Mouse (Mus musculus): ENCODE results near the gene Zbtb12. TPM values are rescaled to one million over a fixed set of nuclear protein-coding genes. Genes with fewer than 3 reads are reported as not detected.
"Not testable (repeated sequence)": the region's sequence is repeated elsewhere in the genome, so short reads cannot be mapped to it uniquely, and the experiment has no call there.

The Zbtb12 gene
- total RNA-seq, 2 experiments from 2014 or later, result 6.5 to 8.6 TPM

GRCm38 (mm10) chr17:34897373-34898159, 18.3 kb downstream of the Zbtb12 start:
- peak in 1 of 2 experiments; percentile 49 for DNase-seq (ENCODE audit: low spot score in 2 of 2)
- intact Hi-C loops (cut with DNase I), result loop anchor here (5.0 kb wide), 3 partner anchors 55 to 340 kb away; partner anchors contain the start of genes Nfkbil1, Ppt2 and Prrt1

GRCm38 (mm10) chr17:34898160-34898586, 18.9 kb downstream of the Zbtb12 start, which contains the start of the genes C2 and Ehmt2:
C2 (minus strand) TSS chr17:34898265.
Ehmt2 (plus strand) TSS chr17:34898469.
- intact Hi-C loops (cut with DNase I), result loop anchor here (5.0 kb wide), 3 partner anchors 54 to 339 kb away; partner anchors contain the start of genes Nfkbil1, Ppt2 and Prrt1
- peak; percentile 86 to 90 for DNase-seq (ENCODE audit: low spot score in 2 of 2)

GRCm38 (mm10) chr17:34898706-34899052, 19.4 kb downstream of the Zbtb12 start:
- intact Hi-C loops (cut with DNase I), result loop anchor here (5.0 kb wide), 3 partner anchors 54 to 339 kb away; partner anchors contain the start of genes Nfkbil1, Ppt2 and Prrt1
- peak in 1 of 2 experiments; percentile 38 for DNase-seq (ENCODE audit: low spot score in 2 of 2)

GRCm38 (mm10) chr17:34899053-34899889, 20.0 kb downstream of the Zbtb12 start:
- DNase-seq (ENCODE audit: low spot score in 2 of 2), result peak; percentile 39 to 52
- intact Hi-C loops (cut with DNase I), result loop anchor here (5.0 kb wide), 3 partner anchors 53 to 338 kb away; partner anchors contain the start of genes Nfkbil1, Ppt2 and Prrt1

GRCm38 (mm10) chr17:34899890-34900243, 20.6 kb downstream of the Zbtb12 start:
- DNase-seq (ENCODE audit: low spot score in 2 of 2), result no peak
- intact Hi-C loops (cut with DNase I), result loop anchor here (5.0 kb wide), 3 partner anchors 52 to 337 kb away; partner anchors contain the start of genes Nfkbil1, Ppt2 and Prrt1

GRCm38 (mm10) chr17:34900826-34901225, 21.5 kb downstream of the Zbtb12 start:
- DNase-seq (ENCODE audit: low spot score in 2 of 2); intact Hi-C loops (cut with DNase I): not testable (repeated sequence)

GRCm38 (mm10) chr17:34901948-34902347, 22.7 kb downstream of the Zbtb12 start:
- DNase-seq (ENCODE audit: low spot score in 2 of 2); intact Hi-C loops (cut with DNase I): not testable (repeated sequence)

- intact Hi-C loops (cut with DNase I), result no loop called here
- DNase-seq (ENCODE audit: low spot score in 2 of 2), result no peak
Observed at GRCm38 (mm10) chr17:34902895-34903294, 23.6 kb downstream of the Zbtb12 start.

GRCm38 (mm10) chr17:34910982-34911381, 31.7 kb downstream of the Zbtb12 start:
- intact Hi-C loops (cut with DNase I), result loop anchor here (5.0 kb wide), 1 partner anchor 54 kb away; no protein-coding TSS in a partner anchor
- DNase-seq (ENCODE audit: low spot score in 2 of 2), result no peak

- intact Hi-C loops (cut with DNase I), result loop anchor here (5.0 kb wide), 1 partner anchor 55 kb away; no protein-coding TSS in a partner anchor
- DNase-seq (ENCODE audit: low spot score in 2 of 2), result peak; percentile 39 to 47
Observed at GRCm38 (mm10) chr17:34911945-34912351, 32.7 kb downstream of the Zbtb12 start.

GRCm38 (mm10) chr17:34913930-34914665, 34.8 kb downstream of the Zbtb12 start, which contains the start of gene Slc44a4:
Slc44a4 (plus strand) TSS chr17:34914466.
- no peak for DNase-seq (ENCODE audit: low spot score in 2 of 2)
- intact Hi-C loops (cut with DNase I), result loop anchor here (5.0 kb wide), 1 partner anchor 57 kb away; no protein-coding TSS in a partner anchor

GRCm38 (mm10) chr17:34915410-34915831, 36.1 kb downstream of the Zbtb12 start:
- intact Hi-C loops (cut with DNase I), result no loop called here

GRCm38 (mm10) chr17:34916316-34916715, 37.0 kb downstream of the Zbtb12 start:
- no peak for DNase-seq (ENCODE audit: low spot score in 2 of 2)
- intact Hi-C loops (cut with DNase I), result no loop called here

More at GRCm38 (mm10) chr17:34915410-34915831, 36.1 kb downstream of the Zbtb12 start:
- no peak for DNase-seq (ENCODE audit: low spot score in 2 of 2)

GRCm38 (mm10) chr17:34917188-34917587, 37.9 kb downstream of the Zbtb12 start:
- DNase-seq (ENCODE audit: low spot score in 2 of 2), result no peak
- intact Hi-C loops (cut with DNase I), result no loop called here

- intact Hi-C loops (cut with DNase I), result no loop called here
- no peak for DNase-seq (ENCODE audit: low spot score in 2 of 2)
Observed at GRCm38 (mm10) chr17:34922939-34923338, 43.7 kb downstream of the Zbtb12 start.

- DNase-seq (ENCODE audit: low spot score in 2 of 2), result no peak
- intact Hi-C loops (cut with DNase I), result no loop called here
Observed at GRCm38 (mm10) chr17:34924258-34924657, 45.0 kb downstream of the Zbtb12 start.

GRCm38 (mm10) chr17:34927306-34928019, 48.2 kb downstream of the Zbtb12 start:
- intact Hi-C loops (cut with DNase I), result no loop called here
- peak; percentile 32 to 39 for DNase-seq (ENCODE audit: low spot score in 2 of 2)

- intact Hi-C loops (cut with DNase I), result no loop called here
- DNase-seq (ENCODE audit: low spot score in 2 of 2), result no peak
Observed at GRCm38 (mm10) chr17:34928841-34929240, 49.6 kb downstream of the Zbtb12 start.

Measured in left cerebral cortex, postnatal 36 days (tissue).